Mouse (Mus musculus): ENCODE data around the gene Bod1.

Bod1 gene

DNA sequence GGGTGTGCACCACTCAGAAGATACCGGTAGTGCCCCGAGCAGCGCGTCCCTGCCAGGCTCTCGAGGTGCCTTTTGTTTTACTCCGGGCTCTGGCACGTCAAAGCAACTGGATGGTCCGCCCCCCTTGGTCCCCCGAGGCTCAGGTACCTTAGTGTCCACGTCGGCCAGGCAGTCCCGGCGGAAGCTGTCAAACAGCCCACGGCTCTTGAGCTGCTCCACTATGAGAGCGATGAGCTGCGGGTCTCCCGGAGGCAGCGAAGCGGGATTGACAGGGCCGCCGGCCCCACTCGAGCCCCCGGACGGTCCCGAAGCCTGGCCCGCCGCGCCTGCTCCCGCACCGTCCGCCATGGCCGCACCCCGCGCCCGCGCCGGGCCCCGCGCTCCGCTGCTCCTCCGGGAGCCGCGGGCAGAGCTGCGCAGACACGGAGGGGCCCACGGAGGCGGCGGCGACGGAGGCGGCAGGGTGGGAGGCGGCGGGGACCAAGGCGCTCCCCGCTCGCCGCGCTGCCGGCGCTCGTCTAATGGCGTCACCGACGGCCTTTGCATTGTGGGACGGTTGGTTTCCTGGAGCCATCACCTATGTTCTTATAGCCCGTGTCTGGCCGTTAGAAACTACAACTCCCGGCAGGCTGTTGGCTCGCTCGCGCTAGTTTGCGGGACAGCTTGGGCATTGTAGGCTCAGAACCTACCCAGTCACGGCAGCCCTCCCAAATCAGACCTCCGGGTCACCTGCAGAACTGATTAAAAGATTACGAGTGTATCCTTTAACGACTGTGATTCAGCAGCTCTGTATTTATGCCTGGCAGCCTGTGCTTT, at the start of gene Bod1:
Gene Bod1, minus strand, starts transcription at position 532 of the 816 bp plus-strand sequence.
- peak; percentile 93 for DNase-seq (ENCODE audit: low read depth, low spot score)

DNA sequence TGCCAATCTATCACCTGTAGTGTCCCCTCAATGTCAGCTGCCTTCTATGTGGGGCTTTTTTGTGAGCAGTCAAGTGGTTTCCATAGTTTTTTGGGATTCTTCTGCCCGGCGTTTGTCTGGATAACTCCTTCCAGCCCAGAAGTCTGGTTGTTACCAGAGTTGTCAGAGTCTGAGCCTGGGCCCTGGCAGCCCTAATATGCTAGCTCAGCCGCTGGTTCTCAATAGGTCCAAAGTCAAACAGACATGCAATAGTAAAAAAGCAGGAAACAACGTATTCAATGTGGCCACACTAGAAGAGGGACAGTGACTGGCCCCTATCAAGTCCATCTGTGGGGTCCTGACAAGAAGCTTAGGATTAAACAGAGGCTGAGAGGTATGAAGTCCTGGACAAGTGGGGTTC, 47.4 kb upstream of the Bod1 start:
- DNase-seq (ENCODE audit: low read depth, low spot score): no peak

DNA sequence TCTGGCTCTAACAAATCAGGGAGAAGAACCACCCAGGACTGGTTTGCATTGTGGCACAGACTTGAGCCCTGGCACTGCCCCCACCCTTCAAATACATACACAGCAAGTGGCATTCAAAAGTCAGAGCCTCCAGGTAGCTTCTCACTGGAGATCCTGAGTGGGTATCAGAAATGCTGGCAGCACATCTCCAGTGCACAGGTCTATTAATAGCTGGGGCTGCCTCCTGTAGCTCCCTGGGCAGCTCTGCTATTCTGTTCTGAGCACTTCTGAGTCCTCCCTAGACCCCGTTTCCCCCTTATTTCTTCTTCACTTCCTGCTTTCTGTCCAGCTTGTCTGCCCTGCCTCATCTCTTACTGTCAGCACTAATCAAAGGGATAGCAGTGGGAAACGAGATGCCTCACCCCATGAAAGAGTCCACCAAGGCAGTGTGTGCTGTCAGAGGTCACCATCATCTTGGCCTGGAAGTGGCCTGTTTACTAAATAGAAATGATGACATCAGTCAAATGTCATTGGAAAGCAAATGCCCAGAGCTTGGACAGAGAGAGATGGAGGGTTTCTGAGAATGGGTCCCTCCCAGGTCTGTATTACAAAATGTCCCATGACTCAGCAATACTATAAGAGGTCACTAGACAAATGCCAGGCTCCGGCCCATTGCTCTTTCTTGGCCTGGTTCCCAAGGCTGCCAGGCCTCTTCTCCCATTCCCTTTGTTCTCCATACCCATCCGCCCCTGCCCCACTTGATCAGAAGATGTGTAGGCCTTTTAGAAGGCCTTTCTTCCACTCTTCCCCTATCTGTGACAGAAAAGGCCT, 46.4 kb upstream of the Bod1 start:
- no peak for DNase-seq (ENCODE audit: low read depth, low spot score)

DNA sequence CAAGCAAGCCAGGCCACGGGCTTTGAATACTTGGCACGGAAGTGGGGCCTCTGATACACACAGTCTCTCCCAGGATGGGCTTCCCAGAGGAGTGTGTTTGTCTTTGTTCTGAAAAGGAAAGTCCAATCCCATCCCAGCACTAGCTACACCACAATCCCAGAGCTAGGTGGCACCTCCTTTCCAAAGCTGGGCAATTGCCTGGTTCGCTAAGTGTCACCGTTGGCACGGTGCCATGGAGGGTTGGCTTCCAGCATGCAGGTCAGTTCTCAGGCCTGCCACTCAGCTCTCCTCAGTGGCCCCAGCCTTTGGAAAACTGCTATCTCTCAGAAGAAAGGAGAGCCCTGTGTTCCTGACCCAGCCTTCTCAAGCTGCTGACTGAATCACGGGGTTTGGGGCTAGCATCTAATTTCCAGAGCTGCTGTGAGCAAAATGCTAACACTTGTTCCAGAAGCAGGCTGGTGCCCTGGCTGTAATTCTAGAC, 42.0 kb upstream of the Bod1 start:
- no peak for DNase-seq (ENCODE audit: low read depth, low spot score)

DNA sequence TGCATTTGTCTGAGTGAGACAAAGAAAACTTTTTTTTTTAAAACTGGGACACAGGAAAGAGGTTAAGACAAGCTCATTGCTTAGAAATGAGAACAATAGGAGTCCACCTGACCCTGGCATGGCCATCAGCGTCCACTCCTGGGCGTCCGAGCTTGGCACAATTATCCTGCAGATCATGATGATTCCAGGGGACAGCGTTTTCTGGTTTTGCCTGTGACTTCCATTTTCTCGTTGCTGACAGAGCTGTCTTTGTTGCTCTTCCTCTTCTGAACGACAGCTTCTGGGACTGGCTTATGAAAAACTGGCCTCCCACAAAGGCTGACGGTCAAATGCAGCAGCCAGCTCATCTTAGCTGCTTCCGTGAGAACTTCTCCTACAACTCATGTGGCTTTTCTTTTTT, 41.4 kb upstream of the Bod1 start:
- DNase-seq (ENCODE audit: low read depth, low spot score): no peak

DNA sequence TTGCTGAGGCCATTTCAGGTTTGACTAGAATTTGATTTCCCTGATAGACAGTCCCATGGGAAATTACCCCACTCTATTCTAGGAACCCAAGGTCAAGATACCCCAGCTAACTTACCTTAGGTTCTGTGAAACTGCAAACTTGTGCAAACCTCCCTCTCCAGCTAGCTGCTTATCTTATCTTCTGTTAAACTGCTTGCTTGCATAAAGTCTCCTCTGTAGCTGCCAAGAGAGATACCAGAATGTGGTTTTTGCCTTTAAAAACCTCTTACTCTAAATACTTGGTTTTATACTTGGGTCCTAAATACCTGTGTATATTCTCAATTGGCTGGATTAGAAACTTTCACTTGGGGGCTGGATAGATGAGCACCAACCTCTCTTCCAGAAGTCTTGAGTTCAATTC, 36.1 kb upstream of the Bod1 start:
- no peak for DNase-seq (ENCODE audit: low read depth, low spot score)

DNA sequence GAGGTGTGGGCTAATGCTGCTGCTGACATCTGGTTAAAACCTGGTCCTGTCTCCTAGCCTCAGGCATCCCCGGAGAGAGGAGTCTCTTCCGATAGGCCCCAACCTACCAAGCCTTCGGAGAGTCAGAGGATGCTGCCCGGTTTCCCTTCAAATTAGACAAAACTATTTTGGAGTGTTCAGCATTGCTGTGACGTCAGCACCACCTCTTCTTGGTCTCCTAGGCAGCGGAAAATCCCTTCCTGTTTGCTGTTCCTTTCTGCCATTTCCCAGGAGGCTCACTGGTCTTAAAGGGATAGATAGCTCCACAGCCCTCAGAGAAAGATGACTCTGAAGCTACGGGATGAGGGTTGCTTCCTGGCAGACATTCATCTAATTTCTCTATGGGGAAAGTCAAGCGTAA, 31.5 kb upstream of the Bod1 start:
- no peak for DNase-seq (ENCODE audit: low read depth, low spot score)

DNA sequence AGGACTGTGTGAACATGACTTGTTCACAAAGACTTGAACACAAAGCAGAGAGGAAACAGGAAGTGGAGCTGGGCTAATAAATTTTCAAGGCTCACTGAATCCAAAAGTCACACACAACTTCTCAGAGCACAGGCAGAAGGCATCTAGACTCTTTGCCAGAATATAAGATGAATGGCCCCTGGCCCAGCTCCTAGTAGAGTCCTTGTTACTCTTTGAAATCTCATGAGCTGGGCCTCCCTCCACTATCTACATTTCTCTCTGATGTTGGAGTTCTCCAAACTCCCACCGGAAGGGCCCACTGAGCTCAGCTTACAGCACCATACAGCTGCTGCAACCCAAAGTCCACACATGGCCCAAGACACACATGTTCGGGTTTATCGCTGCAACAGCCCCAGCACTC, 30.2 kb upstream of the Bod1 start:
- peak; percentile 27 for DNase-seq (ENCODE audit: low read depth, low spot score)

DNA sequence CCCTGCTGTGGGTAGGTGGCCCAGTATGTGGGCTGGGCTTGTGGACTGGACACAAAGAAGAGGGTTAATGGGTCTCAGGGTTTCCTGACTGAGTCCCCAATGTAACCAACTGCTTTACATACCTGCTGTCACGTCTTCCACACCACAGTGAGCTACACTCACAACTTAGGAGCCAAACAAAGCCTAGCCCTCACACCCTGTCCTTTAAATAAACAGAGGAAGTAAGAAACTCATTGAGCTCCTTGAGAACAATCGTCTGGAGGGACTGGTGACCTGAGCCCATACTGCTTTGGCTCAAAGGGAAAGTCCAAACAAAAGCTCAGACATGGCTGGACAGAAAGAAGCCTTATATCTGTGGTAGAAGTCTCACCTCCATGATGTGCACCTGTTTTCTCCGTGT, 27.8 kb upstream of the Bod1 start:
- no peak for DNase-seq (ENCODE audit: low read depth, low spot score)

DNA sequence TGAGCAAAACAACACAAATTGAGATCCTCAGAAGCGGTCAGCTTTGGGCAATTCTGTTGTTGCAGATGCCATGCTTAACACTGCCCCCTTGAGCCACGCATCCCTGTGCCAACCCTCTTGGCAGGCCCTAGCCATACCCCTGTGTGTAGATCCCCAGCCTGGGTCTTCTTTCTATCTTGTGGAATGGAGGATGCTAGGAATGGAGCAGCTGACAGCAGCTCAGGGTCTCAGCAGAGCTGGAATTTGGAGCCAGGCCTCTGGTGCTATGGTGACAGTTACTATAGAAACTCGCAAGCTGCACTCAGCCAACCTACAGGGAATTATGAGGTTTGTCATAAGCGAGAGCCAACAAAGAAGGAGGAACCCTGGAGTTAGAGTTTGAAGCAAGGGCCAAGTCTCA, 23.1 kb upstream of the Bod1 start:
- DNase-seq (ENCODE audit: low read depth, low spot score): no peak

DNA sequence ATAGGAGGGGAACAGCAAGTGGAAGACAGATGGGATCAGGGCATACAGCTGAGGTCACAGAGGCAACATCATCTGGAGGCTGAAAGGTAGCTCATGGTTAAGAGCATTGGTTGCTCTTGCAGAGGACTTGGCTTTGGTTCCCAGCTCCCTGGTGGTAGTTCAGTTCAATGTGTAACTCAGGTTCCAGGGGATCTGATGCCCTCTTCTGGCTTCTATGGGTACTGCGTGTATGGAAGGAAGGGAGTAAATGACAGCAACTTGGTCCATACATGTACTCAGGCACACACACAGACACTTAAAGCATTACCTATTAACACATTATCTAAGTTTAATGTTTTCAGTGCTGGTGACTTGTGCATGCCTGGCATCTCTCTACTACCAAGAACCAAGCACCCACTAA, 22.4 kb upstream of the Bod1 start:
- no peak for DNase-seq (ENCODE audit: low read depth, low spot score)

DNA sequence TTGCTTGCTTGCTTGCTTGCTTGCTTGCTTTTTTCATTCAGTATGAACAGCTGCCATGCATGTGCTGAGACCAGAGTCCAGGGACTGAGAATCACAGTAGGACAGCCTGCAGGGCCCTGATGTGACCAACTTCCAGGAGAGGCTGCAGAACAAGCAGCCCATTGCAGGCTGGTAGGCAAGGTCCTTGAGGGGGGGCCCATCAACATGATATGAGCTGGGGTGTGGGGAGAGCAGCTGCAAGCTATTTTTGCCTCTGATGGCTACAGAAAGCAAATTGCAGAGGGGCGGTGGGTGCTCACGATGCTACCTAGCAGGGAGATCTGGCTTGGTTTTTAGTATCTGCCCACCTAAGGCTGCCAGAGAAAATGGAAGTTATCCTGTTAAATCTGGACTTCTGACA, 21.6 kb upstream of the Bod1 start:
- DNase-seq (ENCODE audit: low read depth, low spot score): no peak

DNA sequence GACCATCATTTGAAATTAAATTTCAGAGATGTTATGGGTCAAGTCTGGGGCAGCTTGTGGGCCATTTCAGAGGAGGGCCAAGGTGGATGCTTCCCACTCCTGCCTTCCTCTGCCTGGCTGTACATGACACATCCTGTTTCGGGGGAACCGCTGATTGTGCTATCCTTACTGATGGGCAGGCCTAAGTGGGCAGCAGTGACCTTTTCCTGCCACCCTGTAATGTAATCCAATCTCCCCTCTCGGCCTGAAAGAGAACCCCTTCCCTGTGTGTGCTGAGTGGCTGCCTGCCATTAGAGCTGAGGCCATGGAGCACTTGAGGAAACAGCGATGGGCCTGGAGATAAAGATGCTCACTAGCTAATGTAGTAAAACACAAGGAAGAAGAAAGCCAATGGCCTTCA, 17.3 kb upstream of the Bod1 start:
- DNase-seq (ENCODE audit: low read depth, low spot score): no peak

DNA sequence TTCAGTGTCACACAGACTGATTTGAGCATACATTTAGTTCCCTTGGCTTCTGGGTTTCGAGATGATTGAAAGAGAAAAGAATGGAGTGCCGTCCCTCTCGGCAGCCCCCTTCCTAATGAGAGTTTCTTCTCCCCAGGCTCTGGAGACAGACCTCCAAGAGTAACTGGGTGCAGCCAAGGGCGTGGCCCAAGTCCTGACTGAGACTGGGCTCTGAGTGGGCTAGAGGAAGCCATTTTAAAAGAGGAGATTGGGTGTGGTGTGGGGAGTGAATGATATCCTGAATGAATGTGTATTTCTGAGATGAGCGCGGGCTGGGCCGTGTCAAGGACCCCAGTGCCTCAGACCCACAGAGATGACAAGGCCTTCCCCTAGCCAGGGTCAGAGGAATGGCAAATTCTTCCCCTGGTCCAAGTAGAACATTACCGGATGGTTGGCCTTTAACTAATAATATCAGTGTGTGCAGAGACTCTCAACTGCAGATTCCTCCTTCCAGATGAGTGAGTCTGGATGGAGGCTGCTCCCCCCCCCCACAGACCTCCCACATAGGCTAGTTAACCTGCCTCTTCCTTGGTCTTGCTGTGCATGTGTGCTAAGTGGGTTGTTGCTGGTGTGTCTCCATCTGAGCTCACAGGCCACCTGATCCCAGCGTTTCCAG, 13.4 kb upstream of the Bod1 start:
- no peak for DNase-seq (ENCODE audit: low read depth, low spot score)

DNA sequence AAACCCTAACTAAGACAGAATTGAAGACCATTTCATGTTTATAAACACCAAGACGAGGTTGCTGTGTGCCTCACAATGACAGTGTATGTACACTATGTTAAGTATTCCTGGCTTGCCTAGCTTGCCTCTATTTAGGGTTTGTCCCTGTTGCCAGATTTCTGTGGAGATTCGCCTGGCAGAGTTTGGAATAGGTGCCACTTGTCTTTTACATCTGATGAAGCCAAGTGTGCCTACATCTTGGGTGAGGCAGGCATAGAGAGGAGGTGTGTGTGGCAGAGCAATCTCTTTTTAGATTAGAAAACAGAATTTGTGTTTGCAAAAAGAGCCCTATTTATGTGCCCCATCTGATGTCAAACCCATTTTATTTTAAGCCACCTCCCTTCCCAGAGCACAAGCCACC, 12.4 kb upstream of the Bod1 start:
- no peak for DNase-seq (ENCODE audit: low read depth, low spot score)

DNA sequence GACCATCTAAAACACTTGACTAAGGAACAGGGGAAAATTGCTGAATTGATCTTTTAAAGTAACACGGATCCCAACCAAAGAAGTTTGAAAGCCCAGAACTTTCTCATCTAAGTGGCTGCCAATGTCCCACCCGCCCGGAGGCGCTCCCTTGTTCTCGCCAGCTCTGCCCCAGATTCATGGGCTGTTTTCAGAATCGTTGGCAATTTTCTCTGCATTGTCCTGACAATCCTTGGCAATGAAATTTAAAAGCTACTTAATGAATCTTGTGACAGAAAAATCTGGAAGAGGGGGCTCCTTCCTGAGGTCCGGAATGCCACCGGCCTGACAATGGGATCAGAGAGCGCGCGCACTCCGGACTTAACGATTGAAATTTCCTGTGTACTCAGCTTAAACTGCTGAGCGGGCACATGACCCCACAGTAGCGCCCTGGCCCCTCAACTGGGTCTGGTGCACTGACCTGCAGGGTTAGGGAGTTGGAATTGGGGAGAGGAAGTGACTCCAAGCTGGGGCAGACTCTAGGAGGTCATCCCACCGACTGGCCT, 8.2 kb upstream of the Bod1 start:
- no peak for DNase-seq (ENCODE audit: low read depth, low spot score)

DNA sequence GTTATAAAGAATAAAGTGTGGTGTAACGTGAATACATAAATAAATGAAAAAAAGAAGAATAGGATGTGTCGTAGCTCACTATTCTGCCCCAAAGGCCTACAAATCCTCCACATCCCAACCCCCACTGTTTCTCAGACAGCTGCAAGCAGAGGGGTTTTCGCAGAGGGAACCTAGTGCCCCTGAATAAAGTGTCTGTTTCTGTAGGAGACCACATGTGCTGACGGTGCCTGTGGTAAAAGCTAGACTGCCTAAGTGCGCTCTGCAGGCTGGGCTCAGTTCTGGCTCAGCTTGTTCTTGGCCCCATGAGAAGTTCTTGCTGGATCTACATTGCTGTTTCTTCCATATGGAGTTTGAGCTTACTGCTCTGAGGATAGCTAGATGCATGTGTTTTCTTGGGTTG, 5.6 kb upstream of the Bod1 start:
- DNase-seq (ENCODE audit: low read depth, low spot score): no peak

DNA sequence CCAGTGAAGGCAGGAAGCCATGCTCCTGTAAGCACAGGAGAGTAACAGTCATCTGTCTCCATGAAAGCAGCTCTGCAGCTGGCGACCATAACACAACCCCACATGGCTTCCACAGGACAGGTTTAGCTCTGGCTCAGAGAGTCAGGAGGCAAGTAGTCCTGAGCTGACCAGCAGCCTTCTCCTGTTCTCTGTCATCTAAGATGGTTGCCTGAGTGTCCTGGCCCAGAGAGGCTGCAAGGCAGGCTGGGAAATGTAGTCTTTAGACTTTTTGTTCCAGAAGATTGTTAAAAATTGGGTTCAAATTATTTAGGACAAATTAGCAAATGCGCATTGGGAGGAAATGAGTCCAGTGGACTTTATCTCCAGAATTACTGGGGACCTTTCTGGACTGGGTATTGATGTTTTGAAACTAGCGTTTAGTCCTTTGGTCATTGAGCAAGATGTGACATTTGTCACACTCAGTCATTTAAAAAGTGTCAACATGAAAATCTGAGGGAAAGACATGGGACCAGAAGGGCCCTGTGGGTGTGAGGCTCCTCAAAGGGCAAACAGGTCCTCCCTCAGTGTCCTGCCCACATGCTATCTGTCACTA, 5.1 kb upstream of the Bod1 start:
- peak; percentile 14 for DNase-seq (ENCODE audit: low read depth, low spot score)

DNA sequence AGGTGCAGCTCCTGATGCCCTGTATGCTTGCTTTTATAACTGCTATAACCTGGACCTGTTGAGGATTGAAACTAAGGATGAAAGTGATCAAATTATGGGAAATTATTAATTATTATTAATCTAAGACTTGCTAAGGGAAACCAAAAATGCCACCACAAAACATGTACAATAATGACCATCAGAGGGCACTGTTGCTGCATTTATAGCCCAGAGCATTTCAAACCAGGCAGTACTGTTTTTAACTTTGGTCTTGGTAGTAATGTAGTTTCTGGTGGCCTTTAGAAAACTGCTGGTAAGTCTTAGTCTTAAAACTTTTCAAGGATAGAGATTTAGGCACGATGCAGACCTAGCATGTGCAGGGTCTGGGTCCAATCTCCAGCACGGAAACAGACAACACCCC, 3.7 kb upstream of the Bod1 start:
- DNase-seq (ENCODE audit: low read depth, low spot score): peak; percentile 64

DNA sequence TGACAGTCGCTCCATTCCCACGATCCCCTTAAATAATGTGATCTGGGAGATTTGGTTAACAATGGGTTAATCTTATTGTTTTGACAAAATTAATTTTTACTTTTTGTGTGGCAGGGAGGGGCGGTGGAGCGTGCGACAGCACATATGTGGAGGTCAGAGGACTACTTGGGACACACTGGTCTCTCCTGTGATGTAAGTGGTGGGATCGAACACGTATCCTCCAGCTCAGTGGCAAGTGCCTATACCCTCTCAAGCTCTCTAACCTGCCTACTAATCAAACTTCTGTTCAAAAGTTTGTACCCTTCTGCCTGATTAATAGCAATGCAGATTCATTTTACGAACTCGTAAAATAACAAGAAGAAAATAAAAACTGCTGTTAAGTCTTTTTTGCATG, 482 bp upstream of the Bod1 start:
- no peak for DNase-seq (ENCODE audit: low read depth, low spot score)

DNA sequence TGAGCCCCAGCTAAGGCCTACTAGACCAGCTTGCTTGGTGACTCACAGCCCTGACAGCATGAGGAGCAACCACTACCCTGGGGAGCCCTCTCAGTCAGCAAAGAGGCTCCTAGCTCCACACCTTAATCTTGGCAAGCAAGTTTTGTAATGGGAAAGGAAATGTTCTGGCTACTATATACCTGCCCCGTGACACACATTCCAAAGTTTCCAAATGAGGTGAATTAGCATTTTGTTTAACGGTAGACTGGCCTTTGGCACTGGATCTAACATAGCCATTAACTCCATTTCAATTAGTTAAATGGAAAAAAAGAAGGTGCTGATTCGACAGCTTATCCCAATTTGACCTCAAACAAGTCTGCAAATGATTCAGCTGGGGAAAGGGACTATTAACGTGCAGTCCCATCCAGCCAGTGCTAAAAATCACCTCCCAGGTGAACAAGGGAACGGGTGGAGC, 1.2 kb downstream of the Bod1 start:
- peak; percentile 10 for DNase-seq (ENCODE audit: low read depth, low spot score)
